Mouse (Mus musculus): Measurements from ENCODE around the gene Pnkp. TPM values are rescaled to one million over a fixed set of nuclear protein-coding genes. Genes with fewer than 3 reads are reported as not detected.
A peak's percentile ranks its signal among the peaks of the same experiment; 100 is the strongest.

The Pnkp gene
- total and polyA plus RNA-seq, 3 experiments: 14.8 to 41.6 (median 22.2) TPM

- peak; percentile 85; the same call in 1 of the 2 replicates for TF ChIP-seq KAT2A (IDR thresholded peaks at IDR 0.05; ENCODE audit: insufficient replicate concordance, low read length)
Observed at GRCm38 (mm10) chr7:44895593-44896434, 38.9 kb downstream of the Pnkp start, which contains the start of gene Fuz (continued).

GRCm38 (mm10) chr7:44896499-44896898, 39.6 kb downstream of the Pnkp start:
- H3K9me3 ChIP-seq (replicated peaks; ENCODE audit: low read length): no peaks in the 10 kb centered on the region
- dilution Hi-C loops (cut with MboI; ENCODE audit: extremely low pct_ligation_motif_present, extremely low pct_unique_long_range_greater_than_20kb, low sequenced_read_pairs) (no loop called here), in situ Hi-C loops (cut with MboI; ENCODE audit: low pct_ligation_motif_present, low pct_unique_long_range_greater_than_20kb, low sequenced_read_pairs) (no loop called here)
- H3K79me2 ChIP-seq (replicated peaks; ENCODE audit: control insufficient read depth, extremely low read depth, insufficient read depth, poor library complexity, severe bottlenecking): peaks cover 6% of the 10 kb centered on the region
- H3K4me3 ChIP-seq (replicated peaks in 1 of 3; ENCODE audit: low read depth in 2 of 3, low read length in 2 of 3, poor library complexity in 1 of 3): peak overlapping the region; percentile 55 to 72 (median 61)
- peak overlapping the region; percentile 53 for H3K4me2 ChIP-seq (ENCODE audit: insufficient read depth, low read depth, poor library complexity, severe bottlenecking)
- peak; percentile 40 for DNase-seq (ENCODE audit: extremely low read depth)
- TF ChIP-seq JUND (conservative IDR thresholded peaks at IDR 0.05; ENCODE audit: low read depth, low read length): no peak
- no peak for TF ChIP-seq MEF2A (IDR thresholded peaks at IDR 0.05; ENCODE audit: borderline replicate concordance, low read depth, low read length)
- TF ChIP-seq MAZ (IDR thresholded peaks at IDR 0.05; ENCODE audit: low read depth, low read length): no peak
- TF ChIP-seq POLR2A (IDR thresholded peaks at IDR 0.05; ENCODE audit: low read depth, low read length): no peak
- TF ChIP-seq CHD1 (IDR thresholded peaks at IDR 0.05; ENCODE audit: low read depth, low read length): no peak
- TF ChIP-seq POLR2AphosphoS2 (IDR thresholded peaks at IDR 0.05; ENCODE audit: low read depth, low read length): no peak
- no peak for TF ChIP-seq ZNF384 (IDR thresholded peaks at IDR 0.05; ENCODE audit: low read depth, low read length)
- no peak for TF ChIP-seq ETS1 (conservative IDR thresholded peaks at IDR 0.05; ENCODE audit: low read depth, low read length)
- H3K4me1 ChIP-seq (ENCODE audit: control insufficient read depth in 1 of 2, insufficient read depth in 2 of 2): peaks cover 9 to 39% of the 10 kb centered on the region in 2 experiments
- H3K27me3 ChIP-seq (replicated peaks): no peaks in the 10 kb centered on the region
- H3K27ac ChIP-seq (ENCODE audit: insufficient read depth, low read depth): no peak overlapping the region
- peak overlapping the region; percentile 65 for H3K9ac ChIP-seq (ENCODE audit: insufficient read depth, low read depth)
- peaks cover 25 to 36% of the 10 kb centered on the region in 2 experiments for H3K36me3 ChIP-seq (replicated peaks in 1 of 2; ENCODE audit: control insufficient read depth in 1 of 2, insufficient read depth in 1 of 2, low read length in 1 of 2)

GRCm38 (mm10) chr7:44898607-44899006, 41.7 kb downstream of the Pnkp start:
- in situ Hi-C loops (cut with MboI; ENCODE audit: low pct_ligation_motif_present, low pct_unique_long_range_greater_than_20kb, low sequenced_read_pairs) (no loop called here), dilution Hi-C loops (cut with MboI; ENCODE audit: extremely low pct_ligation_motif_present, extremely low pct_unique_long_range_greater_than_20kb, low sequenced_read_pairs) (no loop called here)
- H3K36me3 ChIP-seq (replicated peaks in 1 of 2; ENCODE audit: control insufficient read depth in 1 of 2, insufficient read depth in 1 of 2, low read length in 1 of 2): peaks cover 46 to 57% of the 10 kb centered on the region in 2 experiments
- H3K4me1 ChIP-seq (ENCODE audit: control insufficient read depth in 1 of 2, insufficient read depth in 2 of 2): peaks cover 9 to 38% of the 10 kb centered on the region in 2 experiments
- peak overlapping the region; percentile 27; the same call in 1 of the 2 replicates for H3K27ac ChIP-seq (ENCODE audit: insufficient read depth, low read depth)
- no peak overlapping the region for H3K4me3 ChIP-seq (replicated peaks in 1 of 3; ENCODE audit: low read depth in 2 of 3, low read length in 2 of 3, poor library complexity in 1 of 3)
- H3K4me2 ChIP-seq (ENCODE audit: insufficient read depth, low read depth, poor library complexity, severe bottlenecking): no peak overlapping the region
- no peaks in the 10 kb centered on the region for H3K79me2 ChIP-seq (replicated peaks; ENCODE audit: control insufficient read depth, extremely low read depth, insufficient read depth, poor library complexity, severe bottlenecking)
- H3K9ac ChIP-seq (ENCODE audit: insufficient read depth, low read depth): no peak overlapping the region
- H3K9me3 ChIP-seq (replicated peaks; ENCODE audit: low read length): no peaks in the 10 kb centered on the region
- TF ChIP-seq CTCF (conservative IDR thresholded peaks at IDR 0.05 in 1 of 2, IDR thresholded peaks at IDR 0.05 in 1 of 2; ENCODE audit: low read depth in 2 of 2, low read length in 2 of 2) (peak in 1 of 2 experiments; percentile 26; a peak in 1 of 4 replicates), GABPA (IDR thresholded peaks at IDR 0.05; ENCODE audit: insufficient replicate concordance, low read depth, low read length) (no peak)
- peak; percentile 29 for DNase-seq (ENCODE audit: extremely low read depth)
- no peaks in the 10 kb centered on the region for H3K27me3 ChIP-seq (replicated peaks)
